Mouse (Mus musculus) megakaryocyte-erythroid progenitor cell, adult 5-6 weeks (primary cell): ENCODE results near the gene Cebpg. TPM values are rescaled to one million over a fixed set of nuclear protein-coding genes. Genes with fewer than 3 reads are reported as not detected.

Experiments
- ATAC-seq: replicated peaks from 2 replicates; pipeline ENCODE4 v1.8.0; 2016; ENCODE audit warnings: mild to moderate bottlenecking, inconsistent platforms; ENCODE audit not compliant: severe bottlenecking, poor library complexity, low FRiP score, low TSS enrichment
- total RNA-seq, 2 experiments: library from RNA; stranded (forward) in 1 of 2; stranded (reverse) in 1 of 2; fragments of 200-1000, 215-1000 nt in 1 of 2; fragments of >200 nt in 1 of 2; fragmentation: Nextera tagmentation in 1 of 2; gene quantifications; 2 replicates each; pipeline ENCODE4 v1.2.3; 2014 to 2017

Gene Cebpg
- total RNA-seq, 2 experiments from 2014 or later = 21.9 to 54.0 TPM

GRCm38 (mm10) chr7:35028559-35028958 is 27.8 kb downstream of the Cebpg start:
- ATAC-seq = no peak

DNA sequence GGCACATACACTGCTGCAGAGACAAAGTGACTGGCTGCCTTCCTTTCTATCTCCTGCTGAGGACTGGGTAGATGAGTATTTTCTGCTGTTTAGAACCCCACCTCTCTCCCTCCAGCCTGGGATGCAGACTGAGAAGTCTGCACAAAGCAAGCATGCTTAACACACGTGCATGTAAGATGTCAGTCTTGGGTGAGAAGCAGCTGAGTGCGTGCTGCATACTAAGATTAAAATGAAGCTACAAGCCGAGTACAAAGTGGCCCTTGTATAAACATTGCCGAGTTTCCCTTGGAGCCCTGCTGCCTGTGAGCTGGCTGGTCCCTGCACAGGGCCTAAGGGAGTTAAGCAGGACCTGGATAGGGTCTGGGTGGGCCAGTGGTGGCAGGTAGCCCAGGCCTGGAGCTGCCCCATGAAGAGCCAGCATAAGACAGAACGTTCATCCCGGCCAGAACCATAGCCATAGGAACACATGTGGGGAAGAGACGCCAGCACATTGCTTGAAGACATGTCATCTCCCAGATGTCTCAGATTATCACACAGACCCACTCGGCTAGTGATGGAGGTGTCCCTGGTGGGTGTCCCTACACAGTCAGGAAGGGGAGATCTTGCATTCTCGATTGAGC is 28.5 kb downstream of the Cebpg start:
- no peak for ATAC-seq

DNA sequence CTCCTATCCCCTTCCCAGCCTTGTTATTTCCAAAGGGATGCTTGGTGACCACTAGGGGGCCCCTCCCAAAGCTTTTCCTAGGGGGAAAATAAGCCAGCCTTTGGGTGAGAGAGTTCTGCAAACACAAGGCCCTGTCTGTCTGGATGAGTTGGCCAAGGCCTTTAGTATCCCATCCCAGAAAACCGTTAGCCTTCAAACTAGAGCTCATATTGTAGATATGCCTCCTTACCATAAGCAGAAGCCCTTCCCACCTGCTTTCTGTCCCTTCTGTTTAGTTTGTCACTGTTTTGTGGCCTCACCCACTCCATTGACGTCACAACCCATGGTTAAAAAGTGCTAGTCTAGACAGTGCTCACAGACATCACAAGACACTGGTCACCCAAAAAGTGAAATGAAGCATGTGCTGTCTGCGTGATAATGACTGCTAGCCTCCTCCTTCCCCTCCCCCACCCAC is 29.5 kb downstream of the Cebpg start:
- ATAC-seq = no peak; the same call in 1 of the 2 replicates

DNA sequence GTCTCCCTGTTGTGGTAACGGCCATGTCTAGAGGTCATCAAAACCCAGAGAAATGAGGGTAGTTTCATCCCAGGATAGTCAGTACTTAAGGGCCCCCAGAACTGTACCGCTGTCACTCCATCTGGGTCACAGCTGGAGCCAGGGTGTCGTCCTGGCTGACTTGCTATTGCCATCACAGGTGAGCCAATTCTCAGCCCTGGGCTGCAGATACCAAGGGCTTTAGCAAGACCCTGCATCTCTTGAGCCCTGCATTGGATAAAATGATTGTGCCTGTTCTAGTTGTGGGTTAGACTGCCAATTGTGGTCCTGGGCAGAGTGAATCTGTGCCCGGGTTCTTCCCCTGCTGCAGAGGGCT is 30.1 kb downstream of the Cebpg start:
- ATAC-seq = no peak

DNA sequence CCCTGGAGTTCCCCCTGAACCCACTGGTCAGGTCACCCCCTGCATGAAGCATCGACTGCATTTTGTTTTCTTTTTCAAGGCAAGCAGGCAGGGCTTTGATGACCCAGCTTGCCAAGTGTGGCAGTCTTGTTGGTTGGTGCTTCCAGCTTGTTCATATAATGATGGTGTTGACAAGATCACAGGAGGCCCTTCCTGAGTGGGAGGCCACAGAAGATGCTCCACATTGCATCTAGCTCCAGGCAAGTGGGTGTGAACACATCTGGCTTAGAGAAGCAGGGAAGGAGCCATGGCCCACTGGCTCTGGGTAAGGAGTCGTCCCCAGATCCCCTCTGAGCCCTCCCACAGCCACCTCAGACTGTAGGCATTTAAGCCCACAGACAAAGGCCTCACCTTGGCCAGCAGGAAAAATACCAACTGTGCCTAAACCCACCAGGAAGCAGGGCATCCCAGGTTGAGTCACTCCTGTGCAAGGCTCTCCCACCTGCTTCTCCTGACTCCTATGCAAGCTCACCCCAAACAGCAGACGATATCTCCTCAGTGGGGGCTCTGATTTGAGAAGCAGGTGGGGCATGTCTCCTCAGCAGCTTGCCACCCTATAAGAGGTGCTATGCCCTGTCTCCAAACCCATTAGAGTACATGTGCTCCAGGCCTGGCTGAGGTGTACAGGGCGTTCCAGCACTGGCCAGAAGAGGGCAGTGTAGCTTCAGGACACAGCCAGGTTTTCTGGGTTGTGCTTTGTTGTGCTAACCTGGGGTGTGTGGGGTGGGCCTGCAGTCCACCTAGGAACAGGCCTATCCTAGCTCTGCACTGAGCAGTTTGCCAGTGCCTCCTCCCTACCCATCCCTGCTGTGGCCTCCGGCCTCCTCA is 30.7 kb downstream of the Cebpg start:
- ATAC-seq = peak; percentile 81

DNA sequence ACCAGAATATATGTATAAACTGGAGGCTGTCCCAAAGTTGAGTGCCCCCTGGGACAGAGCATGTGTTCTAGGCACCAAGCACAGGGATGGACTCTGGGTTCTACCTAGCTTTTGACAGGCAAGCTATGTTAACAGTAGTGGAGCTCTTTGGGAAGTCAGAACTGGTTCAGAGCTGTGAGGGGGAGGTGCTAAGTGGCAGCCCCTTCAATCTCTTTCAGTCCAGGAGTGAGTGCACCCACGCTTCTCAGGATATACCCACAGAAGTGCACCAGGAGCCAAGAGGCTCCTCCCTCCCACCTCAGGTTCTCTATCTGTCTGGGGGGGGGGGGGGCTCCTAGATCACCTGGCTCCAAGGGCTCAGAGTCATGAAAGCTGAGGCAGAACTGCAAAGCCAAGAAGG is 31.9 kb downstream of the Cebpg start:
- no peak for ATAC-seq

DNA sequence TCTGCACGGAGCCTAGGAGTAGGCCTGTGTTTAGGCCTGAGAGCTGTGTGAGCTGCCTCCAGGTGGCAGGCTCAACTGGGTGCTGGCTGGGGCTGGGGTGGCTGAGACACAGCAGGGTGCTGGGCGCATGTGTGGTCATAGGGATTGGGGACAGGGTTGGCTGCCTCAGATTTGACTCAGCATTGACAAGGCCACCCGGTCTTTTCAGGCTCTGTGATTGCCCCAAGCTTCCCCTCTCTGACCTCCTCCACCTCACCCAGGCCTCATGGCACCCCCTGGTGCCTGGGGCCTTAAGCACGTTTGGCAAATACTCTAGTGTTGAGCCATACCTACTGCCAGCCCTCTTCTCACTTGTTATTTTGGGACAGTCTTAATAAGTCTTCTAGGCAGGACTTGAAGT is 33.1 kb downstream of the Cebpg start:
- ATAC-seq = no peak

DNA sequence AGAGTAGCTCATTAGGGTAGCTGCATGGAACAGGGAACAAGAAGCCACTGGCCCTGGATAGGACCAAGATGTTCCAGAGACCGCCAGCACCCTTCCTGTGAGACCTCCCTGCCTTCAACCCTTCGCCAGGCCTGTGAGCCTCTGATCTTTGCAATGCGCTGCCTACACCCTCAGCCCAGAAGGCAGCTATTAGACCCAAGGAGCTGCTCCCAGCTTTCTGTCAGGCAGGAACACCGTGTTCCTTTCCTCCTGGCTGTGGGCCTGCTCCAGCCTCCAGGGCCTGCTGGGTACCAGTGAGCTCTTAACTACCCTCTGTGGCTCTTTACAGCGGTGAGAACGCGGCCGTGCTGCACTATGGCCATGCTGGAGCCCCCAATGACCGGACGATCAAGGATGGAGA is 35.0 kb downstream of the Cebpg start:
- ATAC-seq = no peak

GRCm38 (mm10) chr7:35015252-35015651 is 41.1 kb downstream of the Cebpg start:
- no peak for ATAC-seq

GRCm38 (mm10) chr7:35013228-35013627 is 43.1 kb downstream of the Cebpg start:
- no peak for ATAC-seq

DNA sequence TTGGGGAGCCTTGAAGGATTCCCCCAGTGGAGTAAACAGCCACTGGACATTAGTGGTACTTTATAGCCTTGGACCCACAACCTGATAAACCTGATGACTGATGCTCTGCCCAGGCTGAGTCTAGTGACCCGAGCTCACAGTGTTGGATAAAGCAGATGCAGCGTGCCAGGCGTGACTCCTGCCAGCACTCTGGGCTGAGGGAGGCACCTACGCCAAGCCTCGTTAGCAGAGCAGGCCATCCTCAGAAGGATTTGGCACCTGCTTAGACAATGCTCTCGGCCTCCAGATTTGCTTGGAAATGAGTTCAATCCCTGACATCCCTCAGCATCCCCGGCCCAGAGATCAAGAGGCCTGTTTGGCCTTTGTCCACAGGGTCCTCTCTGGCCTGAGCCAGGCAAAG is 49.7 kb downstream of the Cebpg start:
- no peak for ATAC-seq

DNA sequence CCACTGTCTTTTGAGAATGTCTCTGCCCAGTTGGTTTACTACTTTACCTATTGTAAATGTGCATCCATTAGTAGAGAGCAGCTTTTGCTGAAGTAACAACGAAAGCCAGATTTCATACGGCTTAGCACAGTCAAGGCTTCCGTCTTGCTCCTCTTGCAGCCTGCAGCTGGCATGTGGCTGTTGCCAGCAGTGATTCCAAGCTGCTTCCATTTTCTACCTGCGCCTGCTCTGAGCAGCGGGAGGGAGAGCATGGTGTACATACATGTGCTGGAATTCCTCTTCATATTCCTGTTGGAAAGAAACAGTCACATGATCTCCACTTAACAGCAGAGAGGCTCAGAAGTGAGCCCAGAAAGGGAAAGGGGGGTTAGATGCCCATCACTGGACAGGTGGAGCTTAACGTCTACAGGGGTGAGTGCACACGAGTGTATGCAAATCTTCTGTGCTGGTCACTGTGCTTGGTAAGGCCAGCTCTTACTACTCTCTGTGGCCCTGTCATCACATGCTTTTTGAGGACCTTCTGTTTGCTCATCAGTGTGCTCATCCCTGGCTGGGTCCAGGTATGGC is 53.1 kb downstream of the Cebpg start:
- ATAC-seq = no peak

GRCm38 (mm10) chr7:35000839-35001238 is 55.5 kb downstream of the Cebpg start:
- peak; percentile 55; the same call in 1 of the 2 replicates for ATAC-seq

Other genes with a start within 250 kb of the Cebpg start
- gene Chst8, start 243.9 kb downstream of the Cebpg start, total RNA-seq (2014; fragmentation: Nextera tagmentation) = not detected in 2 replicates
- gene Chst8, start 243.9 kb downstream of the Cebpg start, total RNA-seq (2017) = not detected in 2 replicates
- gene Pepd, start 144.2 kb downstream of the Cebpg start, total RNA-seq (2014; fragmentation: Nextera tagmentation) = 20.8 and 35.4 TPM in 2 replicates
- 28.5 and 31.1 TPM in 2 replicates for gene Pepd, start 144.2 kb downstream of the Cebpg start, total RNA-seq (2017)
- 0.37 and 1.6 TPM in 2 replicates for gene Cebpa, start 62.7 kb upstream of the Cebpg start, total RNA-seq (2014; fragmentation: Nextera tagmentation)
- gene Cebpa, start 62.7 kb upstream of the Cebpg start, total RNA-seq (2017) = 1.9 TPM in 1 of 2 replicates, not detected in the other
- gene Slc7a10, start 129.8 kb upstream of the Cebpg start, total RNA-seq (2014; fragmentation: Nextera tagmentation) = not detected in 2 replicates
- gene Slc7a10, start 129.8 kb upstream of the Cebpg start, total RNA-seq (2017) = not detected in 2 replicates
- not detected in 2 replicates for gene Lrp3, start 158.9 kb upstream of the Cebpg start, total RNA-seq (2014; fragmentation: Nextera tagmentation)
- not detected in 2 replicates for gene Lrp3, start 158.9 kb upstream of the Cebpg start, total RNA-seq (2017)